Mouse (Mus musculus) ovary, postnatal 36 days (tissue): Measurements from ENCODE around the gene Tlr2.
A peak's percentile ranks its signal among the peaks of the same experiment; 100 is the strongest.
"Not testable (repeated sequence)": the region's sequence is repeated elsewhere in the genome, so short reads cannot be mapped to it uniquely, and the experiment has no call there.

Experiments
- DNase-seq: peaks from one replicate; pipeline ENCODE4 v3.0.0; 2022; ENCODE audit warnings: low spot score, mixed read lengths

The Tlr2 gene

DNA sequence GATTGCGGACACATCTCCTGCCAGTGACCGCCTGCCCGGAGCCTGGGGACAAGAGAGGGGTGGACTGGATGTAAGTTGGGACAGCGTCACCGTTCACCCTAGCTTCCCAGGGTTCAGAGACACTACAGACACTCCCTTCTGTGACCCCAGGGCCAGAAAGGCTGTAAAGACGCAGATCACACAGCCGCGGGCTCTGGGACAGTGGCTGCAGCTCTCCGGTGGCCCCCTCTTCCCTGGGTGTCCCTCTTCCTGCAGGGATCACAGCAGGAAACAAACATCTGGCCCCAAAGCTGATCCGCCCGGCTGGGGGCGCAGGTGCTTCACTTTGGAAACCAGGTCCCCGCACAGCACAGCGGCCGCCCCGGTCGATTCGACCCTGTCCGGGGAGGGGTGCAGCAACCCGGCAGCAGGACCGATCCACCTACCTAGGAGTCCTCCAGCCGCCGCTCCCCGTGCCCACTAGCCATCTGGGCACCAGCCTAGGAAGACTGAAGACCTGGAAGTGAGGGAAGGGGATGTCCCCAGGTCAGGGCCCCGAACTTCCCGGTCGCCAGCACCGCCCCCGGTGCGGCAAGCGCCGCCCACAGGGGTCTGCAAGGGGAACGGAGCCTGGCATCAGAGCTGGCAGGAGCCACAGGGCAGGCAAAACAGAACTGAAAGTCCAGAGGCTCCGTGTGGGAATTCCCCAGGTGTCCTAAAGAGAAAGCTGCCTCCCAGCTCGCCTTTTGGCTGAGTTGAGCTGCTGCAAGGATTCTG lies at the start of gene Tlr2:
Tlr2 (minus strand) TSS at position 673 of the 756 bp plus-strand sequence.
- peak; percentile 84 for DNase-seq

DNA sequence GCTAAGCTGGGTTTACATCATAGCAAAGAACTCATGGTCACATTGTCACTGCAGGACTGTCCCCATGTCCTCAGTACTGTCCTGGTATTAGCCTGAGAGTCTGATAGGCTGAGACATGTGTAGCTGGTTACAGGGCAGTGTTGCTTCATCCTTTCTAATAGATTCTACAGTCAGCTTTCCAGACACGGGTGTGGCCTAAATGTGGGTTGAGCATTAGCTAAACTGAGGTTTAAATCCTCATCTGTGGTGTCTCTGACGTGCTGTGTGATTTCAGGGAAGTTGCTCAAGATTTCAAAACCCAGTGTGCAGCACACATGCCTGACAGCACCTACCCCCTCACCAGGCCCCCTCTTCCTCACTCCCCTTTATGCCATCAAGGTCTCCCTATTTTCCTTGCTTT lies 43.6 kb upstream of the Tlr2 start:
- no peak for DNase-seq

DNA sequence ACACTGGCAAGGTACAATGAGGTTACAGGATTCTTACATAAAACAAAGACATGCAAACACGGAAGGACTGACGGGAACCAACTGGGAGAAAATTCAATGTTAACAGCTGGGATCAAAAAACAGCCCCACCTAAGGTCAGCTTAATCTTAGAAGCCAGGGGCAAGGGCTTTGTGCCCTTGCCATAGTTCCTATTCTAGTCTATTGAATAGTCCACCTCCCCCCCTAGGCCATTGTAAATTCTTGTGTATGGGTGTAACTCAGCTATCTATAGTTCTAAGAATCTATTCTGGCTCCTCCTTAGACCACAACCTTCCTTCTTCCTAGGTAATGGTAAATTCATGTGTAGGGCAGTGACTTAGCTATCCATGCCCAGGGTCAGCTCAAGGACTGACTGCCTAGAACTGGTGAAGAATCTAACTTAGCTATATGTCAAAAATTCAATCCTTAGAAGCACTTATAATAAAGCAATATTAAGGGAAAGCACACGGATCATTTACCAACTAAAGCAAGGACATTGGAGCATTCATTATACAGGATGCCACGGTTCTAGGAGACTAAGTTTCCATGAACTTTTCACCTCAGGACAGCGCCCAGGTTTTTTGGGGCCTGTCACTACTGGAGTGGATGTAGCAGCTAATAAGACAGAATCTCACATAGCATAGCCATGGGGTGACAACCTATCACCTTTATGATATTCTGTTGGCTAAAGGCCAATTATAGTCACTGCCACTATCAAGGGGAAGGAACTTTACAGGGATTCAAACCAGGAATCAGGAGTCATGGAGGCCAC lies 37.9 kb upstream of the Tlr2 start:
- DNase-seq: not testable (repeated sequence)

- DNase-seq: no peak
These were observed 37.2 kb upstream of the Tlr2 start for GRCm38 (mm10) chr3:83878801-83879200.

DNA sequence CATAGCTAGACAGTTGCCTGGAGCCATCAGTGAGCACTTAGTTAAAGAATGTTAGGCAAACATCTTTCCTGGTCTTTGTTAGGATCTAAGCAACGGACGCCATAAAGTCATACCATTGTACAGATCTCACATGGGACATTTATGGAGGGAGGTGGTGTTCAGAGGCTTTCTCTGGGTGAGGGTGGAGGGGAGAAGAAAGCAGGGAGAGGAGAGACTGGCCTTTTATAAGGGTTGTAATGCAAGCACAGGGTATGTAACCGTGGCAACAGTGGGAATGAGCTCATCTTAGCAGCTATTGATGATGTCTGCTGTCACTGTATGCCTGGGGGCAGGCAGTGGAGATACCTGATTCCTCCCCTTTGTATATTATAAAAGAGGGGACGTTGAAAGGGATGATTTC lies 34.7 kb upstream of the Tlr2 start:
- no peak for DNase-seq

DNA sequence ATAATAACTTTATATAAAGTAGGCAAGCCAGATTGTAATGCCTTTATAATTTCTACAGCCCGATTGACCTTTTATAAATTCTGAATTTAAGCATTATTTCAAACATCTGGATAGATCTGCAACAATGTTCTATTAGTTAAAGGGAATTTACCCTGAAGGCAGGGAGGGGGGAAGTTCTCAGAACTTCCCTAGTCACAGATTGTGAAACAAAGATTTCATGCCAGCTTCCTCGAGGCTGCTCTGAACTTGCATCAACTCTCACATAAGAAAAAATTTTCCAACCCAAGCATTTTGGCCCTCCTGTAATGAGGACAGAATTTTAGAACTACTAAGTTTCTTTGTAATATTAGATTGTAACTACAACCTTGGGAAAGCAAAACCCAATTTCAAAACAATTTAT lies 33.5 kb upstream of the Tlr2 start:
- not testable (repeated sequence) for DNase-seq

DNA sequence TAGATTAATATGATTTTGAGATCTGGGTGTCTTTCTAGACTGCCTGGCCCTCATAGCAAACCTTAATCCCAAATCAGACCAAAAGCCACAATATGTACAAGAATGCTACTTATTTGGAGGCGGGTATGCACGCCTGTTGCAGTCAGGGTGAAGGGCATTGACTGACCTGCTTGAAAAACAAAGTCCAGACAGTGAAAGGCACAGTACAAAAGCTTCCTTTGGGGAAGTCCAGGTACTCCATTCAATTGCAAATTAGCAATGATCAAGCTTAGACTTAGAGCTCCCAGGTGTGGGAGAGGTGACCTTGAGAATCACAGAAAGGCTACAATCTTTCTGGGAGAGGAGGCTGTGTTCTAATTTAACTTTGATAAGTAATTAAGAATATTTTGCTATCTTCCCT lies 31.3 kb upstream of the Tlr2 start:
- DNase-seq: not testable (repeated sequence)

DNA sequence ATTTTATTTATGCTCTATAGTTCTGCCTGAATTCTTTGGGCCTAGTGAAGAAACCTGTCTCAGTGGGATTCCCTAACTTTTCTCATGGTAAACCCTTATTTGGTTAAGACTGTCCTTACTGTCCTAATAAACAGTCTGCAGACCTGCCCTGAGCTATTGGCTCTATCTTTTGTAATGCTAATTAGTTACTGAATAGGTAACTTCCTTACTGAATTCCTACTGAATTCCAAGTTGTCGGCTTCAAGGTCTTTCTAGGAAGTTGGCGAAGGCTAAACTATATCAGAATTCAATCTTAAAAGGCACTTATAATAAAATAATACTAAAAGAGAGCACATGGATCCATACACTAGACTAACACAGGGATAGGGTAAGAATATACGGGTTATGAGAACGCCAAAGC lies 30.4 kb upstream of the Tlr2 start:
- DNase-seq: not testable (repeated sequence)

DNA sequence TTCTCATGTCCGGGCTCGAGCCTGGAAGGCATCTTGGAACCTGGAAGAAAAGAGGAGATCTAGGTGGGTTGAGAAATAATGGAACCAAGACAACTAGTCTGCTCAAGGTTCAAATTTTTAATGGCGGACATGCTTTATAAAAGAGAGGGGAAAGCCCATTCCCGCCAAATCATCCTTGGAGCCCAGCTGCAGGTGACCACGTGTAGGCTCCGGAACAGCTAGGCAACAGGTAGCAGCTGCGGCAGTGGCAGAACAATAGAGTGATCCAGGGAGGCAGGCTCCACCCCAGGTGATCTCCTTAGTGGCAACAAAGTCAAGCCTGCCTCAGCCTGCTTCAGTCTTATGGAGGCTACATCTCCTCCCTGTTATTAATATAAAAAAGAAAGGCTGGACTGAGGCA lies 30.0 kb upstream of the Tlr2 start:
- DNase-seq: not testable (repeated sequence)

DNA sequence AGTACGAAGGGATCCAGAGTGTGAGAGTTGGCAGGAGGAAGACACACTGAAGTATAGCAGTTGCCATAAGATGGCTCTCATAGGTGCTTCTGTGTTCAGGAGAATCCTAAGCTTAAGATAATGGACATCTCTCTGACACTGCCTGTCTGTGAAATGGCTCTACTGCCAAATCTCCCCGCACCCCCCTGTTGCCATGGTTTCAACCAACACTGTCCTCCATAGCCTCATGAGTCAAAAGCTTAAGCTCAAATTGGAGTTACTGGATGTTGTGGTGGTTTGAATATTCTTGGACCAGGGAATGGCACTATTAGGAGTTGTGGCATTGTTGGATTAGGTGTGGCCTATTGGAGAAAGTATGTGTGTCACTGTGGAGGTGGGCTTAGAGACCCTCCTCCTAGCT lies 28.2 kb upstream of the Tlr2 start:
- DNase-seq: no peak

GRCm38 (mm10) chr3:83867026-83867425 lies 25.5 kb upstream of the Tlr2 start:
- not testable (repeated sequence) for DNase-seq

DNA sequence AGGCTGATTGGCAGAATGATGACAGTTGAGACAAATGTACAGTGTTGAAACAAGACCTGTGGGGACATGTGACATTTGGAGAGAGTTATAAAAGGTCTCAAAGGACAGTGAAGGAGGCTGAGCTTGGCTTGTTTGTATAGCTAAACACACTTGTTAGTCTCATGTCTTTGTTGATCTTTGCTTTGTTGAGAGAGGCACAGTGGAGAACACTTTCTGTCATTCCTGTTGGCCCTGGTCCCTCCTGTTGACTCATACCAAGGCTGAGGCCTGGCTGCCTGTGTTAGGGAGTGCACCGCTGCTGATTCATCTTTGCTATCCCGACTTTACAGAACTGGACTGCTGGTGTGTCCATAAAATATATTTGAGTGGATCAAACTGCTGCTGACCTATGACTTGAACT lies 23.6 kb upstream of the Tlr2 start:
- no peak for DNase-seq

DNA sequence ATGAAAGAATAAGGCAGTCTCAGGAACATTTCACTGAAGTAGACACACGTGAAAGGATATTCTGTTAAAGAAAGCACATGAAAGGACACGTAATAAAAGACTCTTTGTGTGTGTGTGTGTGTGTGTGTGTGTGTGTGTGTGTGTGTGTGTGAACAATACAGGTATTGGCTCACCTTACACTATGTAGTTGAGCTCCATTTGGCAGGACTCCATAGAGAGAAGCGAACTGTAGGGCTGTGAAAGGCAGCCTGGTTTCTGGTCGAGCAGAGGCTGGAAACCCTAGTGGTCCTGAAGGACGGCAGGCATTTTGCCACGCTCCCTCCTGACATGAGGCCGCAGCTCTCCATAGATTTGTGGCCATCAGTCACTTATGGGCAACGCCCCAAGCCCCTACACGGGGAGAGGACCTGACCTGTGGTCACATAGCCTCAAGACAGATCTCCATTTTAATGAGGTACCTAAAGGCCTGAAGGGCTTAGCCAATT lies 22.5 kb upstream of the Tlr2 start:
- DNase-seq: no peak

- peak; percentile 57 for DNase-seq
These were observed 21.4 kb upstream of the Tlr2 start for GRCm38 (mm10) chr3:83862956-83863355.

GRCm38 (mm10) chr3:83859595-83859994 lies 18.0 kb upstream of the Tlr2 start:
- no peak for DNase-seq

DNA sequence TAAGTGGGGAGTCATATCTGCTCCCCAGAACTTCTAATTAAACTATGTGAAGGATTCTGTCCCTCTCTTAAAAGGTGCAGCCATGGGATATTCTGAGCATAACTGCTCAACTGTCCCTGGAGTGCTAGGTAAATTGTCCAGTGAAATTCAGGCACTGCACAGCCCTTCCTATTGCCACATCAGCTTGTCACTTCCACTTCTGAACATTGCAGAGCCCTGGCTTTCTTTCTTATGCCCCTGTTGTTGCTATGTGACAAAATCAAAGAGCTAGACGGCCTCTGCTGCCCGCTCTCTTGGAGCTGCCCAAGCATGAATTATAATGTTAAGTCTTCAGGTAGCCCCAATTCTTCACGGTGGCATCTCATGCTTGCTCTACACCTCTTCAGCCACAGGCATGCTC lies 17.5 kb upstream of the Tlr2 start:
- DNase-seq: no peak

DNA sequence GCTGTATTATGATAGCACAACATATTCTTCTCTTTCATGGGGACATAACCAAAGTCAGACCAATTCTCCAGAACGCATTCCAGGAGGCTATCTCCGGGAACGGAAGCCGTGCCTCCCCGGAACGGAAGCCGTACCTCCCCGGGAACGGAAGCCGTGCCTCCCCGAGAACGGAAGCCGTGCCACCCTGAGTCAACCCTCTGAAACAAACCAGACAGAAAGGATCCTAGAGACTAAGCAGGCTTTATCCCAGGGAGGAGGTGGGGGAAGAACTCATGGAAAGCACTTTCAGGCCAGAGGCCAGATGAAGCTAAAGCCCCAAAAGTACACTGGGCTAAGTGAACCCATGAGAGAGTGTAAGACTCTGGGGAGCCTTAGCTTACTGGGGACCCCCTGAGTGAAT lies 16.1 kb upstream of the Tlr2 start:
- no peak for DNase-seq

DNA sequence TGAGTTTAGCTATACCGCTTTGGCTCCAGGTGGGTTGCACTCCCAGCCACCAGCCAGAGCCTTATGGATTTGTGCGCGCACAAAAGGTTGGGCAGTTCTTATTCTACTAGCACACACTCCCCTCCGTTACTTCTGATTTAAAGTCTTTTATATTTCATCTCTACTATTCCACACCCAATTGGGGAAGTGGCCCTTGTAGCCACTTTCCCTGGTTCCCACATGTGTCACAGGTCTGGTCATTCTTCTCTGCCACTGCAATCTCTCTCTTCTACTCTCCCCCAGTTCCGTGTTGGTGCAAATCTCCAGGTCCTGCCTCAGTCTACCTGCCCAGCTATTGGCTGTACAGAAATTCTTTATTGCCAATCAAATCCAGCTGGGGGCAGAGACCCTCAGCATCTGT lies 14.1 kb upstream of the Tlr2 start:
- no peak for DNase-seq

GRCm38 (mm10) chr3:83849341-83849740 lies 7.8 kb upstream of the Tlr2 start:
- DNase-seq: no peak

DNA sequence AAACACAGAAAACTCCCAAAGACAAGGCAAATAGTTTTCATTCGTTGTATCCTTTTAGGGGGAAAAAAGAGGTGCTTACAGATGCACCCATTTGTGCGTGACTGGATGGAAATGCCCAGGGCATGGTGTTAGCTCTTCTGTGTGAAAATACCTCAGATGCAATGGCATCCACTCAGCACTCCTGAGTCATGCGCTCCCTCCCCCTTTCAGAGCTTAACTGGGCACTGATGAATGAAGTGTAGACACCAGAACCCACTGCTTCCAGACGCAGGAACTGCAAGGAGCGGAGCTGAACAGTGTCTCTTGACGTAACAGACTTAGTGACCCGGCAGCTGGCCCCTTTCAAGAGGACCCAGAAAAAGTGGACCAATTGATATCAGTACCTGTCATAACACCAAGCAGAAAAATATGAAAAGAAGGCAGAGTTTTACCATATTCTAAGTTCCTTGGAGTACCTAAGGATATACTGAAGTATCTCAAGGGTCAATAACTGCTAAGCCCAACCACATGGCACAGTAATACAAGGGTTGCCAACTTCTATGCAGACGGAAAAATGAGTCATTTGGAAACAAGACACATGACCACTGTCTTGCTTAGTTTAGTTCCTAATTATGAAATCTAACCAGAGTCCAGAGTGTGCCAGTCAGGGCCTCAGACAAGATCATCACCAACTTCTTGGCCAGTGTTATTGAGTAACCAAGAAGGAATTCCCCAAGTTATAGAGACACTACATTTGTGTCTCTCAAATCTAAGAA lies 3.4 kb upstream of the Tlr2 start:
- no peak for DNase-seq

GRCm38 (mm10) chr3:83839477-83839876 lies 2.1 kb downstream of the Tlr2 start:
- DNase-seq: no peak

- no peak for DNase-seq
These were observed 4.9 kb downstream of the Tlr2 start for GRCm38 (mm10) chr3:83836685-83837084.
